Mouse (Mus musculus): Measurements from ENCODE around the gene Ifngr2.
A peak's percentile ranks its signal among the peaks of the same experiment; 100 is the strongest.

DNA sequence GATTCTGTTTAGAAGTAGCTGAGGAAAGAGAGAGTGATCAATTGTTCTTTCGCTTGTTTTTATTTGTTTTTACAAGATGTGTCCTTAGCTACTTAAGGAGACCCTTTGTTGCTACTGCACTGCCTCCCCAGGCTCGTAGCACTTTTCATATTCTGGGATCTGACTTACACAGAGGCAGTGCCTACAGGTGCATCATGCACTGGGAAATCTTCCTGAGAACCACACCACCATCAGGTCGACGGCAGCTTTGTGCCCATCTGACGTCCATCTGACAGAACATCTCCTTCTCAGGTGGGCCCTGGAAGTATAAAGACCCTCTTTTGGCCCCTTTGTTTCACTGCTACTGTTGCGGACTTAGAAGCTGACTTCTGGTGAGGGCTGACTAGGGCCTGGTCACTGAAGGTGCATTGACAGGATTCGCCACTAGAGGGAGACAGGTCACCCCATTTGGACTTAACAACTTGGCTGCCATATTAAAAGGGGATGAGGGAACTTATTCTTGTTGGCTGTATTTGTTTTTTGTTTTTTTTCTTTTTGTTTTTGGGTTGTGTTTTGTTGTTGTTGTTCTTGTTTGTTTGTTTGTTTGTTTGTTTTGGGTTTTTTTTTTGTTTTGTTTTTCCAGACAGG is 34.6 kb upstream of the Ifngr2 start:
- TF ChIP-seq CTCF (IDR thresholded peaks at IDR 0.05; ENCODE audit: control insufficient read depth, insufficient read depth, insufficient replicate concordance, low read depth, low read length) (peak; percentile 76; the same call in 1 of the 2 replicates), POLR2A (IDR thresholded peaks at IDR 0.05; ENCODE audit: control insufficient read depth, low read depth, low read length) (no peak)

Measured in testis, adult 2 months (tissue).